Mouse (Mus musculus): ENCODE measurements around the gene Zfyve9.
A peak's percentile ranks its signal among the peaks of the same experiment; 100 is the strongest.

Gene Zfyve9

GRCm38 (mm10) chr4:108618586-108618985 is 162.0 kb downstream of the Zfyve9 start:
- DNase-seq (ENCODE audit: low read depth, low spot score): peak; percentile 22

GRCm38 (mm10) chr4:108610935-108611334 is 169.7 kb downstream of the Zfyve9 start:
- no peak for DNase-seq (ENCODE audit: low read depth, low spot score)

GRCm38 (mm10) chr4:108608651-108609050 is 171.9 kb downstream of the Zfyve9 start:
- DNase-seq (ENCODE audit: low read depth, low spot score): no peak

- no peak for DNase-seq (ENCODE audit: low read depth, low spot score)
Measured at GRCm38 (mm10) chr4:108601870-108602269, 178.7 kb downstream of the Zfyve9 start.

GRCm38 (mm10) chr4:108598306-108598705 is 182.3 kb downstream of the Zfyve9 start:
- DNase-seq (ENCODE audit: low read depth, low spot score): no peak

- DNase-seq (ENCODE audit: low read depth, low spot score): no peak
Measured at GRCm38 (mm10) chr4:108595785-108596184, 184.8 kb downstream of the Zfyve9 start.

- no peak for DNase-seq (ENCODE audit: low read depth, low spot score)
Measured at GRCm38 (mm10) chr4:108593376-108593775, 187.2 kb downstream of the Zfyve9 start.

All from 3T3-L1 (cell line).